Mouse (Mus musculus) yolk sac, embryonic 10.5 days (tissue): ENCODE data around the gene Ndufa4.
"Not testable (repeated sequence)": the region's sequence is repeated elsewhere in the genome, so short reads cannot be mapped to it uniquely, and the experiment has no call there.

Experiments used
- DNase-seq: peaks from one replicate; pipeline ENCODE4 v3.0.0-alpha.2; 2017; ENCODE audit warnings: low spot score

Gene Ndufa4

DNA sequence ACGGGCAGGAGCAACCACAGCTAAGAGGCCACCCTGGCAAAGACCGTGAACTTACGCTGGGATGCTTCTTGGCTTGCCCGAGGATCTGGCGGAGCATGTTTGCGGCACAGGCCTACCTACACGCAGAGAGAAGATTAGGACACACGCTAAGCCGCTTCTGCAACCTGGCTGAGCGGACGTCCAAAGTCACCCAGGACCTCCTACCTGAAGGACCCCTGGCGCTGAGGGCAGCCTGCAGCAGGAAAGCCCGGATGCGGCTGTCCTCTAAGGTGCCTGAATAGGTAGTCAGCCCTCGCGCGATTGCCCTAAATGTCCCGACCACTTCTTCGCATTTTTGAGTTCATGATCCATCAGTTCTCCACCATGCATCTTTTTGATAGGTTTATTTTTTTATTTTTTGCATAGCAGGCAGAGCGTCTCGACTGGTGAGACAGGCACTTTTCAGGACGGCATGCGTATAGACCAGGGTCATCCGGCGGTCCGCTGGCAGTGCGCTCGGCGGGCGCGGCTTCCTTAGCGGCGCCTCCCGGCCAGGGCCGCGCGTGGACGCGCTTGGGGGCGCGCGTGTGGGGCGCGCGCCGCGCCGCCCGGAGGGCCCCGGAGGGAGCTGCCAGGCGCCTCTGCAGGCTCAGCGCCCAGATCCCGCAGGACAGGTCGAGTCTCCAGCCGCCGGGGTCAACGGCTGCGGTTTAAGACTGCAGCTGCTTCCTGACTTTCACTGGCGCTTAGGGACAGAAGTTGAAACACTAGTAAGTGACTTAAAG is at the start of gene Ndufa4, which contains the start of gene Phf14:
Gene Ndufa4 (minus strand): TSS at position 229 of the 764 bp plus-strand sequence.
Gene Phf14 (plus strand): TSS at position 541 of the 764 bp plus-strand sequence.
- peak; percentile 93 for DNase-seq

DNA sequence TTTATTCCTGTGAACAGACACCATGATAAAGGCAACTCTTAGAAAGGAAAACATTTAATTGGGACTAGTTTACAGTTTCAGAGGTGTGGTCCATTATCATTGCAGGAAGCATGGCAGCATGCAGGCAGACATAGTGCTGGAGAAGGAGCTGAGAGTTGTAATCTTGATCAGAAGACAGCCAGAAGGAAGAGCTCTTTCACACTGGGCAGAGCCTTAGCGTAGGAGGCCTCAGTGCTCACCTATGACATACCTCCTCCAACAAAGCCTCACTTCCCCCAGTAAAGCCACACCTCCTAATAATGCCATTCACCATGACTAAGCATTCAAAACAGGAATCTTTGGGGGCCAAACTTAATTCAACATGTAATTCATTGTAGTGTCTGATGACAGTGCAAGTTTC is 40.8 kb upstream of the Ndufa4 start:
- no peak for DNase-seq

DNA sequence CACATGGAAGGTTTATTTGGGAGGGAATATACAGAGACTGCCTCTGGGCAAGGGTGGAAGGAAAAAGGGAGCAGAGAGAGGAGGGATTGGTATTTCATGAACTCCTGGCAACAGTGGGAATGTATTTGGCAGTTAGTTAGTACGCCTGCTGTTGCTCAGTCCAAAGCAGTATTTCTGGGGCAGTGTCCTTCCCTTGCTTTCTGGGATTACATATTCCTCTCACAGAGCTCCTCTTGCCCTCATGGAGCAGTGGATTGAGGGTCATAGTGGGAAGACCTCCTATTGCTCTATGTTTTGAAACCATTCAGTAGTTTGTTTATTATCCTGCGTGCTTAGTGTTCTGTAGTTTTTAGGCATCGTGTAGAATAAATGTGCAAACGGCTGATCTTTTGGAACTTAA is 34.8 kb upstream of the Ndufa4 start:
- DNase-seq, result no peak

DNA sequence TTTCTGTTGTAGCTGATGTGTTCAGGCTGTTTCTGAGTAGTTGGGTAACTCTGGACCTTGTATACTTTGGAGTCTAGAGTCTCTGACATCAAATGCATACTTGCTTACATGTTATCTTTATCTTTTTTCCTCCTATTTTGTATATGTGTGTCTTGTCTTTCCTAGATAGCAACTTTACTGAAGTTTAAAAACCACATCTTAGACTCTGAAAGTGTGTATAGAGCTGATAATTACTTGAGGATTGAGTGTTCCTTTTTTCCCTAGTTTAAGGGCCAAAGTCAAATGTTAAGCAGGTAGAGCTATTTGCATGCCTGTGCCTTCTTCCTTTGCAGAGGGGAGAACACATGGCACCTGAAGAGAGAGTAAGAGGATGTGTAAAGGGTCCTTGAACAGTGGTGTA is 33.6 kb upstream of the Ndufa4 start:
- no peak for DNase-seq

DNA sequence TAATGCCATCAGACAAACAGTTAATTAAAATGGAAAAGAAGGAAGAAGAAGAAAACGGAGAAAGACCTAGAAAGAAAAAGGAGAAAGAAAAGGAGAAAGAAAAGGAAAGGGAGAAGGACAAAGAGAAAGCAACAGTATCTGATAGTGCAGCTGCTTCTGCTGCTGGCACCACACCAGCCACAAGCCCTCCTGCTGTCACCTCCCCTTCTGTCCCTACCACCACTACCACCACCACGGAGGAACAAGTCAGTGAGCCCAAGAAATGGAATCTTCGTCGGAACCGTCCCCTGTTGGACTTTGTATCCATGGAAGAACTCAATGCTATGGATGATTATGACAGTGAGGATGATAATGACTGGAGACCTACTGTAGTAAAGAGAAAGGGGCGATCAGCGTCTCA is 26.1 kb upstream of the Ndufa4 start:
- DNase-seq, result no peak

DNA sequence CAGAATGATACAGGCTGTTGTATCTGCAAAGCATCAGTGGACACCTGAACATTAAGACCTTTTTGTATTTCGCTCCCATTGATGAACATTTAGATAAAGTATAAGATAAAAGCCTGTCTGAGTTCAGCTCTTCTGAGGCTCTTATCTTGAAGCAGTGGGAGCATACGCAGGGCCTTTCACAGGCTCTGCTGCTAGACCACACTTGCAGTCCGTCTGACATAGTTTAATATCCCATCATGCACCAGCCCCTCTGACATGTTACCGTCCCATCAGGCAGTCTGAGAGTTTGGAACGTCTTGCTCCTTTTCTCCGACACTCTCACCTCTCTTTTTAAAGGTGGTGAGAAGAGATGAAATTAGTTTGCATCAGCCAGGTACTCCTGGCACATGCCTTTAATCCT is 20.2 kb upstream of the Ndufa4 start:
- DNase-seq, result no peak

DNA sequence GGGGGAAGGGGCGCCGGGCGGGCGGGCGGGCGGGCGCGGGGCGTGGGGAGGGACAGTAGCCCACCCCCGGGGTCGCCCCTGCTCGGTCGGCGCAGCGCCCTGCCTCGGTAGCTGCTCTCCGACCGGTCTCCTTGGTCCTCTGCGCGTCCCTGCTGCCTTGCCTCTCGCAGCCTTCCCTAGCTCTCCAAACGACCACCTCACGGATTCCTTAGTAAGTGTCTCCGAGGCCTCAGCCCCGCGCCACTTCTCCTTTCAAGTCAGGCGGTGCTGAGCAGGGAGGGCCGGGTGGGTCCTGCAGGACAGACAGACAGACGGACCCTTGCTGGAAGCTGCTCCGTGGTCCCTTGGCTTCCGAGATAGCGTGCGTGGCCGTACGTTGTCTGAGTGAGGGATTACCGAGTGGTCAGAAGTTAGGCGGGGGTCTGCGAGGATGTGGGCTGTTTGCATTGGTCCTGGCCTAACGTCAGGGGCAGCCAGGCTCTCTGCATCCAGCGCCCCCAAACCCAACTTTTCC is 18.8 kb upstream of the Ndufa4 start:
- DNase-seq, result peak; percentile 69

DNA sequence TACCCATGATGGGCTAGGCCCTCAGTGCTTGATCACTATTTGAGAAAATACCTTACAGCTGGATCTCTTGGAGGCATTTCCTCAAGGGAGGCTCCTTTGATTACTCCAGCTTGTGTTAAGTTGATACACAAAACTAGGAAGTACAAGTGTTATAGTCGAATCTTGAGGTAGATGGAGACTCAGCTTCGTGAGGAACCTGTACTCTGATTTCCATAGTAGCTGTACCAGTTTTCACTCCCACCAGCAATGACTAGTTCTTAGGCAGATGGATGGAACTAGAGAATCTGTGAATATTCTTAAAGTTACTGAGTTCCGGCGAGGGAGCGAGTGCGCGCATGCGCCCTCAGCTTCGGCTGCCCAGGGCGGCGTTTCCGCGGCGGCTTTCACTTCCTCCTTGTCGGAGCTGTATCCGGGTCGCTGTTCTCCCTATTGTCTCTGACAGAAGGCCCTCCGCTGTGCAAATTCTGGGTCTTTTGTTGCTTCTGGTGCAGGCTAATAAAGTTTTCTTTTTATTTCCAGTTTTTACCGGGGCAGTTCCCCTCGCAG is 18.3 kb upstream of the Ndufa4 start:
- DNase-seq, result peak; percentile 86

DNA sequence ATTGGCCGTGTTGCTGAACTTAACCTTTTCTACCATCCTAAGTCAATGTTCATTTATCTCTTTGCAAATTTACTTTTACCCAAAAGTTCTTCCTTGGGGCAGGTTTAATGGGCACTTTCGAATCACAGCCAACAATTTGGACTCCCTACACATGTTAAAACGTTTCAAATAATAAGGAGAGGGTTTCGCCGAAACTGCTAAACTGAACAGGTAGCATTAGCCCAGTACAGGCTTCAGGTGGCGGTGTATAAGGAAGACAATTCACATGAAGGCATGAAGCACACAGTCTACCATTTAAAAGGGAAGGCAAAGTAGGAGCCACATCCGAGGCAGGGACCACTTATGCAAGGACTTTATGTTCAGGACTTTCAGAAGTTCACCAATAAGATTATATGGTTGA is 873 bp upstream of the Ndufa4 start:
- no peak for DNase-seq

DNA sequence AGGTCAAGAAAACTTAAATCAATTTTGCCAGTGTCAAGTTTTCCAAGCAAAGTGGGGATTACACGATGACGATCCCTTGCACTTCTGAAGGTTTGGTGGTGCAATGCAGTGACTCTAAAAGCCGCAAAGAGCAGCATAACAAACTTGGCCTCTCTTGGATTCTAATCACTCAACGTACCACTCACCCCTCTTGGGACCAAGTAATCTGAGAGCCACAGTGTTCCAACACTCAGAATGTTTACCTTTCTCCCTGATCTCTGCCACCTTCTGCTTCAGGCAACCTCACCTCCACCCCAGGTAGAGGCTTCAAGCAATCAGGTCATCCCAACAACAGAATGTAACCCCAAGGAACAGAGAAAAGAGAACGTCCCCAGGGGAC is 418 bp downstream of the Ndufa4 start:
- no peak for DNase-seq

DNA sequence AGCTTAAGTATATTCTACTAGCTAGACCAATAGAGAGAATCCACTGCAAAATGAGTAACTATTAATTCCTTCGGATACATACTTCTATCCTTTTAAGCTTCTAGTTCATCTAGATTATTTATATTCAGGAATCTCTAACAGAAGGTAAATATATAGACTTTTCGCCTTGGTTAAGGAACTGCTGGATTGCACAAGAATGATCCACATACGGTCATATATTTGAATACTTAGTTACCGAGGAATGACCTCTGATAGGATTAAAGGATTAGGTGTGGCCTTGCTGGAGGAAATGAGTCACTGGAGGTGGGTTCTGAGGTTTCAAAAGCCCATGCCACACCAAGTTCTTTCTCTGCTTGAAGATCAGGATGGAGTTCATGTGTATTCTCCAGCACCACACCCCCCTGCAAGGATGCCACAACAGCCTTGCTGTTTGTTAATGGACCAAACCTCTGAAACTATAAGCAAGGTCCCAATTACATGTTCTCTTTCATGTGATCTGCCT is 6.4 kb downstream of the Ndufa4 start:
- DNase-seq, result no peak

DNA sequence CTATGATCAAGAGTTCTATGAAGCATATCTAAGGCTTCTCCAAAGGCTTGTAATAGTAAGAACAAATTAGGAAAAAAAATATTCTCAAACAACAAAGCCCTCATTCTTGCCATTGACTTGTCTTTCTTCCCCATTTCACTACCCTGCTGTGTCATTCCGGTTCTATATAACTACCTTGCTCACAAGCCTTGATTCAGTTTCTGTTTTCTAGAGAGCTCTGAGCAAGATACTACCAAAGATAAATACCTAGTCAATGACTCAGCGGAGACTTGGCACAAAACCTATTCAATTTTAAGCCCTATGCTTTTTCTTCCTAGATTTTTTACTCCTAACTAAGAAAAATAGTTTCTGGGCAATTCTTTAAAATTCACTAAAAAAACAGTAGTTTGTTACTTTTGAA is 31.9 kb downstream of the Ndufa4 start:
- DNase-seq, result not testable (repeated sequence)
